Mouse (Mus musculus) right cerebral cortex, postnatal 10 days (tissue): ENCODE results near the gene Frs2.
A peak's percentile ranks its signal among the peaks of the same experiment; 100 is the strongest.

Experiments
- DNase-seq, 2 experiments: peaks; one replicate each; pipeline ENCODE4 v3.0.0; 2021; ENCODE audit warnings: low spot score in 2 of 2

The Frs2 gene

DNA sequence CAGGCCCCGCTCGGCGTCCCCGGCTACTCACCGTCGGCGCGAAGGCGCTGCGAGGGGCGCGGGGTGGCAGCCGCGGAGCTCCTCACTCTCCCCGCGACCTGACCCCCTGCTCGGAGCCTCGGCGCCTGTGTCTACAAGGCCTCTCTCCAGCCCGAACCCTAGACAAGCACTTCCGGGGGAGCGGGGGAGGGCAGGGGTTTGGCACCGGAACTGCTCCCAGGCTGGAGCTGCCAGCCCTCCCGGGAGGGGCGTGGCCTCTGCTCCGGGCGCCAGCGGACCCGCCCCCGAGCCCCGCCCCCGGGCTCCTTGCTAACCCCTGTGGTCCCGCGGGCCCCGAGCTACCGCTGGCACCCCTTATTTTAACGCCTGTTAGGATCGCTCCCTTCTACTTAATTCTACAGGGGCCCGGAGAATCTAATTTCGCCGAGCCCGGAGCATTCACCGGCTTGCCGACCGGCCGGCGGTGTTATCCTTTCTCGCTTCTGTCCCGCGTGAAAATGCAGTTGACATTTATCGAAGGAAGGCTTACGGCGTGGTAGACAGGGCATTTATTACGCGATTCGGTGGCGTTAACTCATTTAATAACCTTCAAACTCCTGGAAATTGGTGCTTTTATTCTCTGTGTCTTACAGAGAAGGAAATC is at the start of gene Frs2:
TSS of gene Frs2 (minus strand) at position 174 of the 643 bp plus-strand sequence.
- peak; percentile 96 for DNase-seq

DNA sequence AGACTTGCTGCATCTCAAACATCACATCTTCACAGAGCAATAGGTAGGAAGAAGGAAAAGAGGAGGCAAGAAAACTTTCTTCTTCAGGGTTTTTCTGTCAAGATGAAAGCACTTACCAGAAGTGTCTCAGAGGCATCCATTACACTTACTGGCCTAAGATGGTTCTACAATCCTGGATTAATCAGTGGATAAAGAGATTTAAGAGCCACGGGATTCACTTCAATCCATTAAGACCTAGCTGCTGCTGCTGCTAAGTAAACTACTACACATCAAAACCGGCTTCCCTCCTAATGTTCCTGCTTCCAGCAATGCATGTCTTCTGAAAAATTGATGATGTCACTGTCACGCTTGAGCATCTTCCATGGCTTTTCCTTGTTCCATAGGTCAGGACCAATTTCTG is 48.4 kb upstream of the Frs2 start:
- no peak for DNase-seq

DNA sequence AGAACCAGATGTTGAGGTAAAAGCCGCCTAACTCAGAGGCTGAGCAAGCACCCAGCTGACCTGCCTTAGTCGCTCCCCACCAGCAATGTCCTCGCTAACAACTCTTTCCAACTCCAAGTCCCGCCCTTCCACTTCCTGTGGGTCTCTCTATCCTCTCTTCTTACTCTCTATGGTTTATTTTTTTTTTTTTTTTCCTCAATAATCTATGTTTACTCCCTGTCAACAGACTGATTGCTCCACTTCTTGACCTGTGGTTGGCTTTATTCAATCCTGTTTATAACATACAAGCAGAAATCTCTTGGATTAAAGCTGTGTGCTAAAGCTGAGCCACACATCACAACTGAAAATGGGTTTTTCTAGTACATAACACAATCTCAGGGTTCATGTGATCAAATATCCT is 47.4 kb upstream of the Frs2 start:
- DNase-seq = no peak

DNA sequence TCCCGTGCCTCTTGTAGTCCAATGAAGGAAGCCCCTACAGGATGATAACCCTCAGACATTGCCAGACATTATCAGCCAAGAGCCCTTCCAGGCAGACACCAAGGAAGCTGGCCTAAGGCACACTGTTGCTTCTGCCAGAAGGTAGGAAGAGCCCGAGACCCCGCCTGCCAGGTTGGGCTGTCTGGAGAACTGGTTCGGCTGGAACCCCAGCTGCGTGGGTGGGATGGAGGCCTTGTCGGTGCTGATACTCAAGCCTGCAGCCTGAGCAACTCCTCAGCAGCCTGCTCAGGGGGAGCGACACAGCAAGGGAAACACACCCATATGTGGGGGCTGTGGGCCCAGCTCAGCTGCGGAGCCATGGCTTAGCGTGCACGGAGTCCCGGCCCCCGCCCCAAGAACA is 46.7 kb upstream of the Frs2 start:
- DNase-seq = no peak

DNA sequence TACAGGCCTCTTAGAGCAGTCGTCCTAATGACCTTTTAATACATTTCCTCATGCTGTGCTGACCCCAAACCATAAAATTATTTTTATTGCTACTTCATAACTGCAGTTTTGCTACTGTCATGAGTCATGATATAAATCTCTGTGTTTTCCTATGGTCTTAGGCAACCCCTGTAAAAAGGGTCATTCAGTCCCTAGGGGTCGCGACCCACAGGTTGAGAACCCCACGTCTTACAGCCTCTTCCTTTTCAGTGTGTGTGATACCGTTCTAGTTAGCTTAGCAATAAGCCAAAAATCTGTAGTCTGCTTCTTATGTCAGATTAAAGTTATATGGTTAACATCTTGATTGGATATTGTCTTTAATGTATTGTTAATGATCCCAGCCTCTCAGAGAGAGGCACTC is 45.0 kb upstream of the Frs2 start:
- no peak for DNase-seq

DNA sequence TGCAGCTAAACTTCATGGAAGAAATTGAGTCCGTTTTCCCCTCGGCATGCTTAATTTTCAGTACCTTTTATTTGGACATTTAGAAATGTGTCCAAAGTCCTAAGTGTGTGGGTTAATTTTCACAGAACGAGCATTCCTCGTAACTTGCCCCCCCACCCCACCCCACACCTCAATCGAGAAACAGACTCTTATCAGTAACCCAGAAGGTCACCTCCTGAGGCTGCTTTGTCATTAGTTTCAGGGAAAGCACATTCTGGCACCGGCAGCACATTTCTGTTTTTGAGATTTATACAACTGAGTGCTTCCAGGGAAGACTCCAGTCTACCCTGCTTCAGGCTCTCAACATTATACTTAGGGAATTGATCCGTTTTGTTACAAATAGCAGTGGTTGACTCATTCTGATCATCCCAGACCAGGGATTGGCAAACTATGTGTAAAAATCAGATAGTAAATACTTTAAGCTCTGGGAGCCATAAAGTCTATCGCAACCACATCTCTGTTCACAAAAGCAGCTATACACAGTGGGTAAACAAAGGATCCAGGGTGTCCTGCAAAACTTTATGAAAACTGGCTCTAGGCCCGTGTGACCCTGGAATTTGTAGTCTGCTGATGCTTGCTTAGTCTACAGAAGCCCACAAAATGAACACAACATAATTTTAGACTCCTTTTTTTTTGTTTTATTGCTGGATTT is 37.2 kb upstream of the Frs2 start:
- no peak for DNase-seq

DNA sequence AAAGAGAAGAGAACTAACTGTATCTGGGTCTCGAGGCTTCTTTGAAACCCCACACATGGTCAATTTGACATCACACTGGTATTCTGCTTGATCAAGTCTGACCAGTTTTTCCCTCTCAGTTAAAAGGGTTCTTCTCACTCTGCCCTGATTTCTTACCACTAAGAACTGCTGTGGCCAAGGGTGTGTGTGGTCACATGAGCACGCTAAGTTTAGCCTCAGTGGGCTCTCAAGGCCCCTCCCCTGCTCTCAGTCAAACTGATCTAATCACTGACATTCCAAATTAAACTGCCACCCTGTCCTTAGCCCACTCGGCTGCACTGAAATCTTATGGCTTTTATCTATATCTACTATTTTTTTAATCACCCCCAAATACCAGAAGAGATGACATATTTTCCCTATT is 32.8 kb upstream of the Frs2 start:
- no peak for DNase-seq

DNA sequence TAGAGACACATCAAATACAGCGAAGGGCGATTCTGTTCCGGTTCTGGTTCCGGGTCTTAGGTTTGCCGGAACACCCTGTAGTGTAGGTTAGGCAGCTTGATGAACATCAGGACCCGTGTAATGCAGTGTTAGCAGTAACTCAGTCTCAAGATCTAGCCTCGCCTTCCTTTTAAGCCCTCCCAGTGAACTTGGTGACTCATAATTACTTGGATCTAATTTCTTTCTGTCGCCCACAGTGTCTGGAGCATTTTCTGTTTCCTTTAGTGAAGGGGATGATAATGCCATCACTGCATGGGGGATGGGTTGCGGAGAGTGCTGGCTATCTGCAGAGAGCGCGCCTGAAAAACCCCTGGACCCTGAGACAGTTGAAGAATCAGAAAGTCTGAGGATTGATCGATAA is 26.3 kb upstream of the Frs2 start:
- DNase-seq = no peak

DNA sequence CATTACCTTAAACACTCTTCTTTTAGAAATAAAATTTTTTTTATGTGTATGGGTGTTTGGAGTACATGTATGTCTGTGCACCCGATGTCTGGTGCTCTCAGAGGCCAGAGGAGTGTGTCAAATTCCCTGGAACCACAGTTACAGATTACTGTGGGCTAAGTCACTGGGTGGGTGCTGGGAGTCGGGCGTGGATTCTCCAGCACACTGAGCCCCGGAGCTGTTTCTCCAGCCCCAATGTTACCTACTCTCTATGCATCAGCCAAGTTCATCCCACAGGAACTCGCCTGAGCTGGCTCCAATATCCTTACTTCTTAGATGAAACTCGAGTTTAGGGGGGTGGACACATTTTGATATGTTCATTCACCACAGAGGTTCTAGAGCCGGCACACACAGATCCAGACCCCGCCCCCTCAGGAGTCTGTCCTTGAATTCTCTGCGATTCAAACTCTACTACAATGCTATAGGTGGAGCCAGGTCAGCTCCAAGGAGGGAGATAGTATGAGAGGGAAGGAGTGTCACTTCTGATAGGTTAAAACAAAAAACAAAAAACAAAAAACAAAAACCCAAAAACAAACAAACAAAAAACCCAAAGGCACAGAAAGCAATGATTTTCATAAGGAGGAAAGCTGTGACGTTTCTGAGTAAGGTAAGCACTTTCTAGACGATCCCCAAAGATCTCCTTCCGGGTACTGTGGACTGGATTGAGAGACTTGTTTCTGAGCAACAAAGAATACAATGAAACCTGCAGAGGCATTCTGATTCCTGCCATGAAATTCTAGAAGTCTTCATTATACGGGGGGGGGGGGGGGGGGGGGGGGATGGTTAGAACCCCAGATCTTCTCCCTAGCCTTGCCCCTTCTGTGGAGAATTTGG is 25.5 kb upstream of the Frs2 start:
- DNase-seq = no peak

DNA sequence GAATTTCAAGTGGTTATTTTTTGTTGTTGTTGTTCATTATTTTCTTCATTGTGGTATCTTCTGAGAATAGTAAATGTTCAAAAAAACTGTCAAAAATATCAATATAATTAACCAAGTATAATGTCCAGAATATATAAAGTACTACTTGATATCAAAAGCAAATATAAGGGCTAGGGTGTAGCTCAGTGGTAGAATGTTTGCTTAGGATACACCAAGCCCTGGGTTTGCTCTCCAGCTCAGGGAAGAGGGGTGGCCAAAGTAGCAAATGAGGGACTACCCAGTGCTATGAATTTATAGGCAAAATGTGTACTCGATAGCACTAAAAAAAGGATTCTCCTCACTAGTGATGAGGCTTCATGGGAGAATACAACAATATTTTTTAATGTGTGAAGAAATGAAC is 24.8 kb upstream of the Frs2 start:
- no peak for DNase-seq

DNA sequence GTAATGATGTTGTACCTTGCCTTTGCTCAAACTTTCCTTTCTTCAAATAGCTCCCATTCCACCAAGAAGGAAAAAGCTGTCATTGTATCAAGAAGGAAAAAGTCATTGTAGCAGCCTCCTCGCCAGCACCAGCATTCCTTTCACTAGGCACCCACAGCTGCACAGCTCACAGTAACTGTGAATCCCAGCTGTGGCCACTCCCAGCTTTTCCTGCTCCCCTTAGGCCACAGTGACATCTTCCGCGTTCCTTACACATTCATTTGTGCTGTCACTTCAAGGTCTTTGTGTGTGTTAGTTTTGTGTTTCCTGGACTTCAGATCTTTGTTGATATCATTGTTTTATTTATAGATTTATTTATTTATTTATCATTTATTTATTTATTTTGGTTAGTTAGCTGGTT is 23.7 kb upstream of the Frs2 start:
- DNase-seq = no peak

DNA sequence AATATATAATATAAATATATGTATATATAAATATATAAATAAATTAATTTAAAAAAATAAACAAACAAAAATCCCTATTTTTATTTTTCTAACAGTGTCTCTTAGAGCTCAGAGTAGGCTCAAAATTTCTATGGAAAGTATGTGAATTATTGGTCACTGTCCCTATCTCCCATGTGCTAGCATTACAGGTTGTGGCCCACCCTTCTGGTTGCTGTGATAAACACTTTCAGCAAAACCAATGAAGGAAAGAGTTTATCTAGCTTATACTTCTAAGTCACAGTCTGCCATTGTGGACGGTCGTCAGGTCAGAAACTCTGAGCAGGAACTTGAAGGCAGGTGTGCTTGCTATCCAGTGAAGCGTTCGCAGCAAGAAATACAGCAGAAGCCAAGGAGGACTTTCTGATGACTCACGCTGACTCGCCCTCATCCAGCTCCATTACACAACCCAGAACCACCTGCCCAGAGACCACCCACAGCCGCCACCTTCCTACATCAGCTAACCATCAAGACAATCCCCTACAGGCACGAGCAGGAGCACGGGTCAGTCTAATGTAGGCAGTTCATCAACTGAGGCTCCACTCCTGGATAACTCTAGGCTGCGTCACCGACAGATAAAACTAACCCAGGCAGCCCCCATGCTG is 18.6 kb upstream of the Frs2 start:
- DNase-seq = no peak

DNA sequence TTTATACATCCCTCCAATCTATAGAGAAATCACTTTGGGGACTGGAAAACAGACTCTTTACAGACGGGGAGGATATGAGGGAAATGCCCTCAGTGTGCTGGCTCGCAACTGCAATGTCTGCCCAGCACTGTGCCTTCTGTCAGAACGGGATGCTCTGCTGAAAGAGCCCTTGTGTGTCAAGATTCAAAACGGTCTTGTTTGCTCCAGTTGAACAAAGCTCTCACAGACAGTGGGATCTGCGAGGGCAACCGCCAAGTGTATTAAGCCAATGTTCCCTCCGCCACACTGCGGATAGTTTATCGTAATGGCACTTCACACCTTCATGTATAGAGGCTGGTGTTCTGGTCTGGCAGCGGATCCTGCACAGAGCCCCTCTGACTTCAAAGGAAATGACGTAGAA is 14.3 kb upstream of the Frs2 start:
- peak; percentile 44 to 46 for DNase-seq

DNA sequence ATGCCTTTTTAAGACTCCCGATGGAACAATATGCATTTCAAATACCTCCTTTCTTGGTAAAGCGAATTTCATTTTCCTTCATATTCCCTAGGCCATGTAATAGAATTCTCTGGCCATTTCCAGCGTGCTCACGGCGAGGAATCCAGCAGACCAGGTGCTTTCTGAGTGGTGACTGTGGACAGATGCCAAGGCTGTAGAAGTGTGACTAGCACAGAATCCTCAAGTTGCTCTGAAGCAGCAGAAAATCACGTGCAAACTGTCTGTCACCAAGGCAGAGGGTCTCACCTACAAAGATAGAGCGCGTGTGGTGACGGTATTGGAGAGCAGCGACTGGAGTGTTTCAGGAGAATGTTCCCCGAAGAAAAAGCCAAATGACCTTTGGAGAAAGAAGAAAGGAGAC is 11.8 kb upstream of the Frs2 start:
- no peak for DNase-seq

DNA sequence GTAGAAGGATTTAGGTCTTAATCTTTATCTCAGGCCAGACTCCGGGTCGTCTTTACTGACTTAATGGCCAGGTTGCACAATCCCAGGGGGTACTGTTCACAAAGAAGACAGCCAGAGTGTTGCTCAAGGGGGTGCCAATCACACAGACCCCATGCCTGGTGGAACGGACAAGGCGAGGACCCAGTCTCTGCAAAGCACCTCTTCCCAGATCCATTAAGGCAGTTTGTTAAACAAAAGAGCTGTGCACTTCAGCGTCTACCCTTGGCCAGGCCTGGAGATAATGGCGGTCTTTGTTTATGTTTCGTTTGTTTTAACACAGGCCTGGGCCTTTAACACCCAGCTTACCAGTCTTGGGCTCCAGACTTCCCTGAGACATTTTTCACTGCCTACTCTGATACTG is 3.9 kb upstream of the Frs2 start:
- no peak for DNase-seq

DNA sequence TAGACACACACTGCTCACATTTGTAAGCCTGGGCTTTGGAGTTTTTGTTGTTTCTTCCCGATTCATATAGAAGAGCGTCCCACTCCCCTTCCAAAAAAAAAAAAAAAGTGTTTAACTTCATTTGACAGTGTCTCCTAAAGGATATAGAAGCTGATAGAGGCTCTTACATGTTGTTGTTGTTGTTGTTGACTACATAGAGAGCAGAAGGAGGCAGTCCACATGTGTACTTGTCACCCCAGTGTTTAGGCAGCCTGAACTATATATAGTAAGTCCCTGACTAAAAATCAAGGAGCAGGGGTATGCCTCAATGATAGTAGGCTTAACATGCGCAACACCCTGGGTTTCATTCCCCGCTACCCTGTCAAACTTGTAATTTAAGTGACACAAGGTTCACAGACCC is 3.3 kb upstream of the Frs2 start:
- DNase-seq = no peak

DNA sequence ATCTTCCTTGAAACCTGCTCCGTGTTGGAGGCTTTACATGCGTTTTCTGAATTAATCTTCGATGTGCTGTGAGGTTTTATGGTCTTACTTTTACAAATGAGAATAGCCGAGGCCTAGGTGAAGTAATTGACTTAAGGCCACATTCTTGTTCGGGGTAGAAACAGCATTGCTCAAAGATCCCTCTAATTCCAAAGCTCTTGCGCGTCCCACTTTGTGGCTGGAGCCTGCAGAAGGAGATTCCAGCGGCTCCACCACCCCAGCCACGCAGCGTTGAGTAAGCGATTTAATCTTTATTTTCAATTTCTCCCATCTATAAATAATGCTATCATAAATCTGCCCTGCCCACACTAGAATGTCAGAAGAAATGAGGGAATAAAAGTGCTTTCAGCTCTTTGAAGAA is 2.9 kb upstream of the Frs2 start:
- DNase-seq = no peak

DNA sequence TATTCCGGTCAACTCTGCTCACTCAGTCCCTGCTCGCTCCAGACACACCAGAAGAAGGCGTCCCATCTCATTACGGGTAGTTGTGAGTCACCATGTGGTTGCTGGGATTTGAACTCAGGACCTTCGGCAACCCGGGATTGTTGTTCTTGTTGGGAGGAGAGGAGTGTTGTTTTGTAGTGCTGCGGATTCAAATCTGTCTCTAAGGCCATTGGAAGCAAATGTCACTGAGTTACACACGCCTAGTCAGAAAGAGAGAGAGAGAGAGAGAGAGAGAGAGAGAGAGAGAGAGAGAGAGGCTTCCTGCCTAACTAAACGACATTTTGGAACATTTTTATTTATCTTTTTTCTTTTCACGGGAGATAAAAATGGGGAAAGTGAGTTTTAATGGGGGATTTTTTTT is 2.4 kb upstream of the Frs2 start:
- DNase-seq = no peak

DNA sequence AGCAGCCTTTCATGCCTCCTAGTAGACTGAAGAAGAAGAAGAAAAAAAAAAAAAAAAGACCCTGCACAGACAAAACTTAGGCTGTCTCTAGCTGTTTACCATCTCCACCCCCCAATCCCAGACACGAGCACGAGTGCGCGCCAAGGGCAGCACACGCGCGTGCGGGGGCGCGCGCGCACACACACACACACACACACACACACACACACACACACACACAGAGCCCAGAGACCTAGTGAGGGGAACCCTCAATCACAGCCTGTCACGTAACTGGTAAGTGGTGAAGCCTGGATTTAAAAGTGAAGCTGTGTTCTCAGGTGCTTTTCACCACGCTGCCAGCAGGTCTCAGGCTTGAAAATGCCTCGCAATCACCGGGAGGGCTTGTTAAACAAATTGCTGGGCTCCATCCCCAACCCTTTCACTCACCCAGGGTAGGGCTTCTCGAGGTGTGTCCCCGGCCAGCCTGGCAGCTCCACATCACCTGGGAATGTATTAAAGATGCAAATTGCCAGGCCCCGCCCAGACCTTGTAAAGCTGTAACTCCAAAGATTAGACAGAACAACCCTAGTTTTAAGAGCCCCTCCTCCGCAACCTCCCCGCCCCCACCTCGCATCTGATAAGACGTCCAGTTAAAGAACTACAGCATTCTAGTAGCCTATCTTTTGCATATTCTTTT is 1.7 kb upstream of the Frs2 start:
- peak in 1 of 2 experiments; percentile 39 for DNase-seq

DNA sequence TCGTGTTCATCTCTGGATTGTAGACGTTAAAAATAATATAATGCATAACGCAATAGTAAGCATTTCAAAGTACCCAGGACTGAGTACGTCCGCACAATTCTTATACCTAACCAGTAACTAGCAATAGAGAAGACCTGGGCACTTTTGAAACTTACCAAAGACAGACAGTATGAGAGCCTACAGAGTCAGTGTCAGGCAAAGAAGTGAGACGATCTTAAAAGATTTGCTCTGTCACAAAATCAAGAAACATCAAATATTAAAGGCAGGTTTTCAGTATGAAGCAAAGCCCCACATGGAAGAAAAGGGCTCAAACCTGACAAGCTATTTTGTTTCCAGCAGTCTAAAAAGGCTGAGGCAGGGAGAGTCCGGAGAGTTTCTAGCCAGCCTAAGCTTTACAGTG is 907 bp upstream of the Frs2 start:
- DNase-seq = no peak

DNA sequence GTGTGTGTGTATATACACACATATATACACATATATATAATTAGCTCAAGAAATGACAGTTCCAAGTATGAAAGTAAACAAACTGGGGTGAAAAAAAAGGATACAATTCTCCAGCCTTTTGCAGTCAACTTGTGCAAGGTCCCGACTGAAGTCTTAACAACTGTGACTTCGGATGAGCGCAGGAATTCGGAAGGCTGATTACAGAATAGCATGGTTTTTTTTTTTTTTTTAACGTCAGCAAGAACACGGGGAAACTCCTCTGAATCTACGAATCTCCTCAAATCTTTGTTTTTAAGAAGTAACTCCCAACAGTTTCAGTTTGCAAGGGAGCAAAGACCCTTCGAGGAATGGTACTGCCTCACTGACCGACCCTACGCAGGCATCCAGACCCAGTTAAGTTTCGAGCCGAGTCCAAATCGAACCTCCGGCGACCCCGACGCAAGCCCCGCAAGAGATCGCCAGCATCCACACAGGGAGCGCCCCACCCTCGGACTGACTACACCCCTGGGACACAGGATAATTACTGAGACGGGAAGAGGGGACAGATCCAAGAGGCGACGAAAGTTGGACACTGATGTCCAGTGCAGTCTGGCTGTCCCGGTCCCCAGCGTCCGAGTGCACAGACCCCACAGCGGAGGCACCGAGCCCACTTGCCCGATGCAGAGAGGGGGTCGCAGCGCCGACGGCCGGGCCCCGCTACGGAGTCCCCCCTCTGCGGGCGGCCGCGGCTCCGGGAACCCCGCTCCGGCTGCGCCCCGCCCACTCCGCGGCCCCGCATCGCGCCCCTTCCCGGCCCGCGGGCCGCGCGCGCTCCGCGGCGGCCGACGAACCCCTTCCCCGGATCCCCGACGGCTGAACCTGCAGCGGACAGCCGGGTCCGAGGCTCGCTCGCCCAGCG is 622 bp downstream of the Frs2 start:
- DNase-seq = peak; percentile 43
